Mouse (Mus musculus) forebrain, embryonic 12.5 days (tissue): Measurements from ENCODE around the gene Sez6. TPM values are rescaled to one million over a fixed set of nuclear protein-coding genes. Genes with fewer than 3 reads are reported as not detected.

ENCODE experiments used
- ATAC-seq: fragments of 200-750 bp; cut with Nextera tagmentation; 2 replicates; pipeline ENCODE4 v1.8.0; 2017; ENCODE audit warnings: moderate TSS enrichment; ENCODE audit not compliant: low FRiP score
- H3K27ac ChIP-seq: fragments of 300-500 bp; sonication (generic); 2 replicates; pipeline ENCODE4 v1.5.1; 2016; ENCODE audit warnings: mild to moderate bottlenecking
- H3K27me3 ChIP-seq: fragments of 300-500 bp; sonication (generic); 2 replicates; pipeline ENCODE4 v1.6.1; 2016; ENCODE audit warnings: mild to moderate bottlenecking
- H3K36me3 ChIP-seq: fragments of 300-500 bp; sonication (generic); replicated peaks from 2 replicates; pipeline ENCODE4 v1.6.1; 2016; ENCODE audit warnings: mild to moderate bottlenecking
- H3K4me1 ChIP-seq: fragments of 300-500 bp; sonication (generic); 2 replicates; pipeline ENCODE4 v1.6.1; 2016
- H3K4me2 ChIP-seq: fragments of 300-500 bp; sonication (generic); 2 replicates; pipeline ENCODE4 v1.6.1; 2016; ENCODE audit warnings: mild to moderate bottlenecking, moderate library complexity
- H3K4me3 ChIP-seq: fragments of 300-500 bp; sonication (generic); replicated peaks from 2 replicates; pipeline ENCODE4 v1.5.1; 2016; ENCODE audit warnings: mild to moderate bottlenecking
- H3K9ac ChIP-seq: fragments of 300-500 bp; sonication (generic); 2 replicates; pipeline ENCODE4 v1.6.1; 2016; ENCODE audit warnings: mild to moderate bottlenecking
- H3K9me3 ChIP-seq: fragments of 300-500 bp; sonication (generic); 2 replicates; pipeline ENCODE4 v1.6.1; 2016
- WGBS: fragments of 180-500 bp; shearing (Covaris S2); methylation state at CpG from one replicate; pipeline ENCODE4 v1.1.7; 2016; 5-methylcytosine and 5-hydroxymethylcytosine counted together
- polyA plus RNA-seq: library from polyadenylated mRNA; unstranded; fragments of >200 nt; fragmentation: Nextera tagmentation; extraction: Ambion mirVana; gene quantifications from 2 replicates; pipeline ENCODE4 v1.2.1, GENCODE M21; 2016

Sez6 gene
- polyA plus RNA-seq, 1 experiment from 2014 or later, result 54.0 TPM

DNA sequence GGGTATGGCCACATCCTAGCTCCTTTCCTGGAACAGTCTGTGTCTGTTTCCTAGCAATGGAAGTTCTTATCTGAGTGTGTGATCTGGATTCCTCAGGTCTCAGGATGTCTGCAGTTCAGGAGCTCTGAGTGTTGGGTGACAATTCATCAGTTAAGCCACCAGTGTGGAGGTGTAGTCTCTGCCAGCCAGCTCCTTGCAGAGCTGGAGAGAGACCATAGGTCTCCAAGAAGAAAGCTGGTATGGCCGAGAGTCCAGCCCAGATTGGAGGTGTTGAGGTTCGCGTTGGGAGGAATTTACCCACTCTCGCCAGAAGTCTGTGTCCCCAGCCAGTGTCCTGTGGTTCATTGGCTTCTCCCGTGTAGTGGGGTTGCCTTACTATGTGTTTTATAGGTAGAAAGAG, 2.0 kb downstream of the Sez6 start:
- H3K4me3 ChIP-seq, result peak overlapping the region; percentile 68
- peak overlapping the region; percentile 93 for H3K4me2 ChIP-seq
- no peaks in the 10 kb centered on the region for H3K36me3 ChIP-seq
- peaks cover 83% of the 10 kb centered on the region for H3K27me3 ChIP-seq
- peak overlapping the region; percentile 69; the same call in 1 of the 2 replicates for H3K9ac ChIP-seq
- peaks cover 48% of the 10 kb centered on the region for H3K4me1 ChIP-seq
- no peak overlapping the region for H3K27ac ChIP-seq
- no peak for ATAC-seq
- no peaks in the 10 kb centered on the region for H3K9me3 ChIP-seq
- 51% methylated on average over 5 of the region's 5 CpGs for WGBS

DNA sequence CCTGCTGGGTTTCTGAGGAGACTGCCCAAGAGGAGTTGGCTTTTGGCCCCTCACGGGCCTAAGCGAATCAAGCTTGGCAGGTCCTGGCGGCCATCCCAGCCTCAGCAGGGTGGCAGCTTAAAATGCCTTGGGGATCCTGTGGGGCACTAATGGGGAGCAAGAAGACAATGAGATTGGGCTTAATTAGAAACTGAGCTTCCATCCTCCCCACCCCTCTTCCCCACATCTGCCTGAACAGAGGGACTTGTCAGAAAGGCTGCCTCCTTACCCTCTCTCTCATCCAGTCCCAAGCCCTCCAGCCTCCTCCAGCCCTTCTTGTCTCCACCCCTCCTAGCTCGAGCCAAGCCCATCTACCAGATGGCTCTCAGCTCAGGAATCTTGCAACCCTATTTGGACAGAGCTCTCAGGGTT, 3.5 kb downstream of the Sez6 start:
- H3K4me2 ChIP-seq, result peak overlapping the region; percentile 93

GRCm38 (mm10) chr11:77934568-77935311, 4.1 kb downstream of the Sez6 start:
- Histone ChIP-seq H3K4me2 (peak overlapping the region; percentile 93), H3K4me1 (peaks cover 57% of the 10 kb centered on the region), H3K27ac (peak overlapping the region; percentile 33; the same call in 1 of the 2 replicates), H3K9me3 (no peaks in the 10 kb centered on the region), H3K9ac (no peak overlapping the region), H3K36me3 (no peaks in the 10 kb centered on the region), H3K4me3 (0 out of 2 replicates have a peak overlapping the region, but pooled peaks have one; percentile 14), H3K27me3 (peaks cover 89% of the 10 kb centered on the region)
- ATAC-seq, result no peak
- WGBS, result 42% methylated on average over 5 of the region's 5 CpGs

More for the DNA sequence above, 3.5 kb downstream of the Sez6 start:
- no peak overlapping the region for H3K9ac ChIP-seq
- no peaks in the 10 kb centered on the region for H3K9me3 ChIP-seq
- no peak overlapping the region for H3K27ac ChIP-seq
- no peaks in the 10 kb centered on the region for H3K36me3 ChIP-seq
- H3K4me3 ChIP-seq, result peak overlapping the region; percentile 14; the same call in 1 of the 2 replicates
- ATAC-seq, result no peak
- H3K27me3 ChIP-seq, result peaks cover 89% of the 10 kb centered on the region
- H3K4me1 ChIP-seq, result peaks cover 57% of the 10 kb centered on the region
- WGBS, result 2% methylated on average over 4 of the region's 4 CpGs

DNA sequence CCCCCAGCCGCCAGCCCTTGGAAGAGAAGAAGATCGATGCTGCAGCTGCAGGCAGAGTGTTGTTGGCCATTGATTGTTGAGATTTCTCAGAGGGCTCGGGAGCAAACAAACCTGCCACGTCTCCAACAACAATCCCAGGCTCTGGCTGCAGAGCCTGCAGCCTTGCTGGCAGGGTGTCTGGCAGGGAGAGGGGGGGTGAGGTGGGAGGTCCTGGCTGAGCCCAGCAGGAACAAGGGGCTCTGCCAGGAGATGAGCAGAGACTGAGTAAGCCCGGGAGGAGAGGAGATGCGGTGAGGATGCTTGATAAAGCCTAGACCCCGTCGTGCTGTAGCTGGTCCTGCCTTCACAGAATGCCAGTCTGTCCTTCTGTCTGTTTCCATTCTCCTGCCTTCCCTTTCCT, 6.2 kb downstream of the Sez6 start:
- Histone ChIP-seq H3K27me3 (peaks cover 94% of the 10 kb centered on the region), H3K4me1 (peaks cover 50% of the 10 kb centered on the region), H3K36me3 (no peaks in the 10 kb centered on the region), H3K9me3 (no peaks in the 10 kb centered on the region), H3K27ac (no peak overlapping the region), H3K4me3 (no peak overlapping the region), H3K9ac (no peak overlapping the region), H3K4me2 (peak overlapping the region; percentile 13)
- 9% methylated on average over 8 of the region's 8 CpGs for WGBS
- no peak for ATAC-seq

GRCm38 (mm10) chr11:77937649-77938410, 7.2 kb downstream of the Sez6 start:
- no peak overlapping the region; the same call in 1 of the 2 replicates for H3K9ac ChIP-seq
- H3K27me3 ChIP-seq, result peaks cover 89% of the 10 kb centered on the region
- WGBS, result 17% methylated on average over 4 of the region's 4 CpGs
- no peak overlapping the region for H3K27ac ChIP-seq
- no peaks in the 10 kb centered on the region for H3K9me3 ChIP-seq
- no peaks in the 10 kb centered on the region for H3K36me3 ChIP-seq
- no peak overlapping the region for H3K4me3 ChIP-seq
- no peak for ATAC-seq
- no peak overlapping the region for H3K4me2 ChIP-seq
- peaks cover 55% of the 10 kb centered on the region for H3K4me1 ChIP-seq

DNA sequence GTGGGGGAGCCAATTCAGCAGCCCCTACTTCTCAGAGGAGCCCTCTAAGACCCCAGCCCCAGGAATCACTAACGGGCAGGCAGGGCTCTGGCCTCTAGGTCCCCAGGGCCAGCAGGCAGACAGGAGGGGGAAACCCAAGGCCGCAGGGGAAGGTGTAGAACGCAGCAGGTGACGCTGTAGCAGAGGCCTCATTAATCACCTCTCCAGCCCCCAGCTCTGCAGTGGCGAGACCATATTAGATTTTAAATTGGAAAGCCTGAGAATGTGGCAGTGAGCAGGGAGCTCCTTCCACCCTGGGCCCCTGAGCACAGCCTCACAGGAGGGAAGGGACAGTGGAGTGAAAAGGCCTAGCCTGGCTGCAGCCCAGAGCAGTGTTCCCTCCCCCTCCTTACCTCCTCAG, 11.6 kb downstream of the Sez6 start:
- H3K27me3 ChIP-seq, result peaks cover 88% of the 10 kb centered on the region
- peaks cover 41% of the 10 kb centered on the region for H3K4me1 ChIP-seq
- ATAC-seq, result peak; percentile 66
- H3K36me3 ChIP-seq, result no peaks in the 10 kb centered on the region
- peak overlapping the region; percentile 51; the same call in 1 of the 2 replicates for H3K27ac ChIP-seq
- WGBS, result 7% methylated on average over 5 of the region's 5 CpGs
- H3K9ac ChIP-seq, result peak overlapping the region; percentile 17; the same call in 1 of the 2 replicates
- H3K4me2 ChIP-seq, result no peak overlapping the region
- no peak overlapping the region for H3K4me3 ChIP-seq
- H3K9me3 ChIP-seq, result no peaks in the 10 kb centered on the region

DNA sequence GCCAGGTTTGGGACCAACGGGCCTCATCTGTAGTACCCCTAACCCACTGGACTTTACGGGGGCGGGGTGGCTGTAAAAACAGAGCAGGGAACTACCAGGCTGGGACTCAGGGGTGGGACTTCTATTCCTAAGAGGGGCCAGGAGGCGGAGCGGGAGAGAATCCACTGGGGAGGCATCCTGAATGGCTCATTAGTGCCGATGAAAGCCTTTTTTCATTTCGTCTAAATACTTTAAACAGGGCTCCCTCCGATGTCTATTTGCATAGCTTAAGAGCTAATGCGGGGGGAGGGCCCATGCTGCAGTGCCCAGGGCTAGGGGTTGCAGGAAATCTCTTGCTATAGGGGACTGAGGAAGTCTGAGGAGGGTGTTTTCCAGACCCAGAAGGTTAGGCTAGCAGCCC, 17.3 kb downstream of the Sez6 start:
- Histone ChIP-seq H3K4me3 (peak overlapping the region; percentile 7; the same call in 1 of the 2 replicates), H3K9ac (peak overlapping the region; percentile 25; the same call in 1 of the 2 replicates), H3K4me1 (peaks cover 37% of the 10 kb centered on the region), H3K36me3 (no peaks in the 10 kb centered on the region), H3K27me3 (peaks cover 83% of the 10 kb centered on the region), H3K4me2 (peak overlapping the region; percentile 44), H3K27ac (peak overlapping the region; percentile 82), H3K9me3 (no peaks in the 10 kb centered on the region)
- ATAC-seq, result peak; percentile 90
- under 1% methylated on average over 9 of the region's 9 CpGs for WGBS

DNA sequence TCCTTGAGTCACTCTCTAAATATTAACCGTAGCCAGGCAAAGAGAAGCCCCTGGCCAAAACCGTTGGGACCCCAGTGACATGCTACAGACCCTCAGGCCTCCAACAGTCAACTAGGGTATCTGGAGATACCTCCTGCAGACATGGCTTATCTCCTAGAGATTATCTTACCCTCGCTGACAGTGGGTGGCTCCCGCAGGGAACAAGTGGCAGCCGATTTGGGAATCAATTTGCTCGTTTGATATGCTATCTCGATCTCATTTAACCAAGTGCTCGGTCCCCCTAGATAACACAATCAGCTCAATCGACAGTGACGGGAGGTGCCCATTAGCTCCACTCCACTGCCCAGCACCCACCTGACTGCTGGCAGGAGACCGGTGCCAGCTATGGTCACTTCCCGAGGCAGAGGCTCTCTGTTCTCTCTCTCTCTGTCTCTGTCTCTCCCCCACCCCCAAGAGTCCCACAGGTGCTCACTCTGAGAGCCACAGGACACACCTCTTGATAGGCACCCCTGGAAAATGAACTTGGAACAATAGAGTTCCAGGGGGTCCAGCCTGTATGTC, 19.6 kb downstream of the Sez6 start:
- WGBS, result 36% methylated on average over 12 of the region's 12 CpGs

GRCm38 (mm10) chr11:77950797-77951228, 20.2 kb downstream of the Sez6 start:
- Histone ChIP-seq H3K27me3 (peaks cover 83% of the 10 kb centered on the region), H3K9ac (no peak overlapping the region), H3K9me3 (no peaks in the 10 kb centered on the region), H3K4me2 (no peak overlapping the region), H3K4me1 (peaks cover 39% of the 10 kb centered on the region), H3K36me3 (peaks cover 10% of the 10 kb centered on the region; the same call in 1 of the 2 replicates), H3K27ac (peak overlapping the region; percentile 46; the same call in 1 of the 2 replicates), H3K4me3 (no peak overlapping the region)
- WGBS, result 82% methylated on average over 5 of the region's 5 CpGs
- no peak for ATAC-seq

More for the DNA sequence above, 19.6 kb downstream of the Sez6 start:
- Histone ChIP-seq H3K9ac (no peak overlapping the region), H3K27ac (no peak overlapping the region), H3K4me3 (no peak overlapping the region), H3K27me3 (peaks cover 83% of the 10 kb centered on the region), H3K4me2 (no peak overlapping the region), H3K4me1 (peaks cover 36% of the 10 kb centered on the region), H3K9me3 (no peaks in the 10 kb centered on the region), H3K36me3 (peaks cover 10% of the 10 kb centered on the region; the same call in 1 of the 2 replicates)
- ATAC-seq, result no peak

DNA sequence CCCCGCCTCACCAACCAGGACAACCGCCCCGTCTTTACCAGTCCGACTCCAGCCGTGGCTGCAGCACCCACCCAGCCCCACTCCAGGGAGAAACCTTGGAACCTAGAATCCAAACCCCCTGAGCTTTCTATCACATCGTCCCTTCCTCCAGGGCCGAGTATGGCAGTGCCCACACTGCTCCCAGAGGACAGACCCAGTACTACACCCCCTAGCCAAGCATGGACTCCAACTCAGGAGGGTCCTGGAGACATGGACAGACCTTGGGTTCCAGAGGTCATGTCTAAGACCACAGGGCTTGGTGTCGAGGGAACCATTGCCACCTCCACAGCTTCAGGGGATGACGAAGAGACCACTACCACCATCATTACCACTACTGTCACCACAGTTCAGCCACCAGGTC, 23.1 kb downstream of the Sez6 start:
- no peak overlapping the region for H3K4me2 ChIP-seq
- H3K4me1 ChIP-seq, result peaks cover 26% of the 10 kb centered on the region; the same call in 1 of the 2 replicates
- H3K4me3 ChIP-seq, result no peak overlapping the region
- H3K27ac ChIP-seq, result no peak overlapping the region
- H3K36me3 ChIP-seq, result peaks cover 10% of the 10 kb centered on the region; the same call in 1 of the 2 replicates
- H3K27me3 ChIP-seq, result peaks cover 78% of the 10 kb centered on the region
- no peaks in the 10 kb centered on the region for H3K9me3 ChIP-seq
- H3K9ac ChIP-seq, result no peak overlapping the region
- whole genome bisulfite sequencing, result 64% methylated on average over 9 of the region's 9 CpGs
- ATAC-seq, result no peak

- WGBS, result 34% methylated on average over 3 of the region's 3 CpGs
- H3K4me2 ChIP-seq, result no peak overlapping the region
- H3K27me3 ChIP-seq, result peaks cover 81% of the 10 kb centered on the region
- no peak overlapping the region for H3K4me3 ChIP-seq
- peak overlapping the region; percentile 54; the same call in 1 of the 2 replicates for H3K27ac ChIP-seq
- peaks cover 36% of the 10 kb centered on the region for H3K4me1 ChIP-seq
- H3K9me3 ChIP-seq, result no peaks in the 10 kb centered on the region
- H3K9ac ChIP-seq, result no peak overlapping the region
- peaks cover 10% of the 10 kb centered on the region; the same call in 1 of the 2 replicates for H3K36me3 ChIP-seq
- ATAC-seq, result peak; percentile 56; the same call in 1 of the 2 replicates
Observed at GRCm38 (mm10) chr11:77956428-77956827, 25.8 kb downstream of the Sez6 start.

DNA sequence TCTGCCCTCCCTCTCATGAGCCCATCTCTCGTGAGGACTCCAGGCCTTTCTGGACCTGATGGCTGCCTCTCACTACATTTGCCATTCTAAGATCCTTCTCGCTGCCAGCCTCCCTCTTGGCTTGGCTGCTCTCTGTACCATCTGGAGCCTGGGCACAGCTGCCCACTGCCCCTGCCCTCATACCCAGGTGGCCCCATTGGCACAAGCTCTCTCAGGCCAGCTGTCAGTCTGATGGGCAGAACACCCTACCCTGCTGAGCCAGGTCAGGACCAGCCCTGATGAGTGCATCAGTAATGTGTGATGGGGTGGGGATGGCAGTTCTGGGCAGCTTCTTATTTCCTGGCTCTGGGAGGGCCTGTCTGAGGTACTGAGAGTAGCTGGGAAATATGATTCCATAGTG, 27.7 kb downstream of the Sez6 start:
- H3K4me3 ChIP-seq, result no peak overlapping the region
- no peak for ATAC-seq
- no peaks in the 10 kb centered on the region for H3K9me3 ChIP-seq
- peaks cover 36% of the 10 kb centered on the region for H3K4me1 ChIP-seq
- H3K27ac ChIP-seq, result no peak overlapping the region
- H3K36me3 ChIP-seq, result peaks cover 10% of the 10 kb centered on the region; the same call in 1 of the 2 replicates
- peaks cover 83% of the 10 kb centered on the region for H3K27me3 ChIP-seq
- WGBS, result 81% methylated on average over 2 of the region's 2 CpGs
- no peak overlapping the region for H3K4me2 ChIP-seq
- no peak overlapping the region for H3K9ac ChIP-seq
